Comparison of ENCODE assay signal across 25 mouse cellular contexts in genomic region chr15:9599382-9600087, GRCm38 (mm10).
DNase-seq lines count a peak whose midpoint lies in the region; ATAC-seq and TF ChIP-seq lines count a peak whose summit lies in the region.
"Had no signal": no experiment of that assay in that cellular context is flagged by ENCODE, and none has a peak within 500 bp of the region (broad histone marks: within the 10 kb centered on the region; RNA-seq: fewer than 3 reads in every experiment).

No protein-coding gene starts in this region.

- no peak for TF ChIP-seq CTCF in liver, postnatal 0 days (IDR thresholded peaks at IDR 0.05; ENCODE audit: low read depth)

- no peaks in the 10 kb centered on the region for H3K36me3 ChIP-seq in liver, embryonic 13.5 days
- H3K36me3 ChIP-seq in liver, postnatal 0 days (replicated peaks; ENCODE audit: insufficient read depth, low read length) = no peaks in the 10 kb centered on the region
- H3K36me3 ChIP-seq: forebrain, embryonic 10.5 days; G1E; heart, embryonic 10.5 days; heart, embryonic 13.5 days; hindbrain, embryonic 12.5 days; hindbrain, embryonic 15.5 days had no signal

- DNase-seq in adrenal gland, adult 2 months = peak; percentile 9
- DNase-seq in adrenal gland, adult 8-10 months = no peak
- no peak for DNase-seq in liver, embryonic 13.5 days
- DNase-seq in liver = no peak
- peak; percentile 49 for DNase-seq in CD4-positive helper T cell, adult 2 months (ENCODE audit: low read depth, low spot score)
- no peak for DNase-seq in liver, postnatal 0 days
- no peak for DNase-seq in Muller cell, postnatal 12 days (ENCODE audit: inconsistent ontology term)
- no peak for DNase-seq in right cerebral cortex, postnatal 14 days
- DNase-seq: adrenal gland, postnatal 25 days; cerebellum, adult 18-20 months; cerebellum, adult 9-10 months; cerebellum, postnatal 14 days; gastrocnemius, postnatal 10 days; gastrocnemius, postnatal 36 days; heart, adult 2 months; heart, postnatal 14 days had no signal

- H3K9ac ChIP-seq in liver, embryonic 13.5 days = no peak overlapping the region
- H3K9ac ChIP-seq in liver, postnatal 0 days (replicated peaks) = no peak overlapping the region
- H3K9ac ChIP-seq: forebrain, embryonic 13.5 days; heart, embryonic 13.5 days; hindbrain, embryonic 12.5 days; hindbrain, embryonic 15.5 days had no signal

- H3K27ac ChIP-seq in liver, embryonic 13.5 days = no peak overlapping the region
- H3K27ac ChIP-seq in liver, postnatal 0 days (ENCODE audit: low read depth) = no peak overlapping the region
- H3K27ac ChIP-seq: forebrain, embryonic 10.5 days; forebrain, embryonic 13.5 days; heart, adult 2 months; heart, embryonic 10.5 days; heart, embryonic 13.5 days; hindbrain, embryonic 12.5 days; hindbrain, embryonic 15.5 days had no signal

- no peak for TF ChIP-seq EP300 in liver, postnatal 0 days (IDR thresholded peaks at IDR 0.05; ENCODE audit: low read depth)

- no peaks in the 10 kb centered on the region for H3K4me1 ChIP-seq in liver, embryonic 13.5 days (replicated peaks)
- H3K4me1 ChIP-seq in liver, postnatal 0 days (ENCODE audit: insufficient read depth) = no peaks in the 10 kb centered on the region
- H3K4me1 ChIP-seq: forebrain, embryonic 10.5 days; forebrain, embryonic 13.5 days; heart, embryonic 10.5 days; heart, embryonic 13.5 days; hindbrain, embryonic 12.5 days; hindbrain, embryonic 15.5 days had no signal

- 66% methylated on average over 12 of the region's 12 CpGs for WGBS in liver, embryonic 13.5 days (ENCODE audit: insufficient replicate concordance)
- 59% methylated on average over 12 of the region's 12 CpGs for WGBS in liver, postnatal 0 days (ENCODE audit: insufficient replicate concordance)

- no peak for ATAC-seq in liver, embryonic 13.5 days (ENCODE audit: low read depth)
- ATAC-seq in liver, postnatal 0 days = peak; percentile 66
- ATAC-seq: forebrain, embryonic 13.5 days; forebrain, embryonic 16.5 days had no signal

- no peak overlapping the region for H3K4me3 ChIP-seq in liver, embryonic 13.5 days (replicated peaks)
- no peak overlapping the region; the same call in 1 of the 2 replicates for H3K4me3 ChIP-seq in liver, postnatal 0 days (ENCODE audit: low read depth, low read length)
- H3K4me3 ChIP-seq: forebrain, embryonic 10.5 days; forebrain, embryonic 13.5 days; heart, adult 2 months; heart, embryonic 10.5 days; heart, embryonic 13.5 days; hindbrain, embryonic 12.5 days; hindbrain, embryonic 15.5 days had no signal

- no peaks in the 10 kb centered on the region for H3K27me3 ChIP-seq in liver, embryonic 13.5 days
- no peaks in the 10 kb centered on the region for H3K27me3 ChIP-seq in liver, postnatal 0 days (ENCODE audit: insufficient read depth, low read length)
- H3K27me3 ChIP-seq: CH12.LX; forebrain, embryonic 13.5 days; heart, embryonic 13.5 days; hindbrain, embryonic 12.5 days; hindbrain, embryonic 15.5 days had no signal

- no peaks in the 10 kb centered on the region for H3K9me3 ChIP-seq in liver, embryonic 13.5 days (replicated peaks)
- H3K9me3 ChIP-seq in liver, postnatal 0 days (ENCODE audit: low read length) = no peaks in the 10 kb centered on the region
- H3K9me3 ChIP-seq: forebrain, embryonic 10.5 days; forebrain, embryonic 13.5 days; G1E; heart, embryonic 10.5 days; heart, embryonic 13.5 days; hindbrain, embryonic 12.5 days; hindbrain, embryonic 15.5 days had no signal

- 0 out of 2 replicates have a peak overlapping the region, but pooled peaks have one; percentile 12 for H3K4me2 ChIP-seq in liver, embryonic 13.5 days
- H3K4me2 ChIP-seq in liver, postnatal 0 days (ENCODE audit: low read depth, low read length) = peak overlapping the region; percentile 50
- H3K4me2 ChIP-seq: forebrain, embryonic 13.5 days; heart, embryonic 13.5 days; hindbrain, embryonic 12.5 days; hindbrain, embryonic 15.5 days had no signal

Comparison
In these comparisons a context has a peak if more than half of its experiments do, and no peak if none do; other contexts are left out.
1. DNase-seq: peak in adrenal gland, adult 2 months (single experiment) and CD4-positive helper T cell, adult 2 months (single experiment); none in adrenal gland, adult 8-10 months (single experiment), liver, embryonic 13.5 days (single experiment), liver (single experiment), liver, postnatal 0 days (single experiment), Muller cell, postnatal 12 days (single experiment) and right cerebral cortex, postnatal 14 days (single experiment).